Mouse (Mus musculus): Measurements from ENCODE around the gene Olfr329-ps. TPM values are rescaled to one million over a fixed set of nuclear protein-coding genes. Genes with fewer than 3 reads are reported as not detected.
"Not testable (repeated sequence)": the region's sequence is repeated elsewhere in the genome, so short reads cannot be mapped to it uniquely, and the experiment has no call there.

The Olfr329-ps gene
- polyA plus RNA-seq, 1 experiment from 2014 or later: not detected

- not testable (repeated sequence) for H3K4me1 ChIP-seq (ENCODE audit: control insufficient read depth, insufficient read depth, low read length); H3K9me3 ChIP-seq (ENCODE audit: control insufficient read depth, low read depth, low read length); H3K27me3 ChIP-seq (ENCODE audit: control insufficient read depth, insufficient read depth, low read length); H3K4me3 ChIP-seq (ENCODE audit: low read depth, low read length); H3K9ac ChIP-seq (replicated peaks; ENCODE audit: low read depth, low read length); ATAC-seq (ENCODE audit: insufficient number of reproducible peaks, insufficient read depth, low FRiP score, low read depth); H3K4me2 ChIP-seq (replicated peaks; ENCODE audit: low read depth, low read length); H3K27ac ChIP-seq (ENCODE audit: low read length); H3K36me3 ChIP-seq (ENCODE audit: control insufficient read depth, insufficient read depth, low read length)
Measured at GRCm38 (mm10) chr11:58534736-58535135, 11.5 kb downstream of the Olfr329-ps start, which contains the start of gene Olfr330. Gene Olfr330, minus strand, starts transcription at chr11:58534836.

- H3K4me2 ChIP-seq (replicated peaks; ENCODE audit: low read depth, low read length); H3K27ac ChIP-seq (ENCODE audit: low read length); H3K27me3 ChIP-seq (ENCODE audit: control insufficient read depth, insufficient read depth, low read length); H3K4me3 ChIP-seq (ENCODE audit: low read depth, low read length); H3K4me1 ChIP-seq (ENCODE audit: control insufficient read depth, insufficient read depth, low read length); H3K9me3 ChIP-seq (ENCODE audit: control insufficient read depth, low read depth, low read length); H3K9ac ChIP-seq (replicated peaks; ENCODE audit: low read depth, low read length); ATAC-seq (ENCODE audit: insufficient number of reproducible peaks, insufficient read depth, low FRiP score, low read depth); H3K36me3 ChIP-seq (ENCODE audit: control insufficient read depth, insufficient read depth, low read length): not testable (repeated sequence)
- 92% methylated on average over 7 of the region's 9 CpGs for WGBS
Measured at GRCm38 (mm10) chr11:58519756-58520155, 26.5 kb downstream of the Olfr329-ps start.

GRCm38 (mm10) chr11:58518916-58519315 lies 27.3 kb downstream of the Olfr329-ps start:
- H3K4me2 ChIP-seq (replicated peaks; ENCODE audit: low read depth, low read length); H3K4me1 ChIP-seq (ENCODE audit: control insufficient read depth, insufficient read depth, low read length): not testable (repeated sequence)

GRCm38 (mm10) chr11:58509058-58509457 lies 37.2 kb downstream of the Olfr329-ps start:
- not testable (repeated sequence) for H3K4me1 ChIP-seq (ENCODE audit: control insufficient read depth, insufficient read depth, low read length); H3K36me3 ChIP-seq (ENCODE audit: control insufficient read depth, insufficient read depth, low read length); H3K27me3 ChIP-seq (ENCODE audit: control insufficient read depth, insufficient read depth, low read length); H3K9ac ChIP-seq (replicated peaks; ENCODE audit: low read depth, low read length); H3K9me3 ChIP-seq (ENCODE audit: control insufficient read depth, low read depth, low read length); H3K4me2 ChIP-seq (replicated peaks; ENCODE audit: low read depth, low read length); ATAC-seq (ENCODE audit: insufficient number of reproducible peaks, insufficient read depth, low FRiP score, low read depth); H3K27ac ChIP-seq (ENCODE audit: low read length); H3K4me3 ChIP-seq (ENCODE audit: low read depth, low read length)
- 83% methylated on average over 19 of the region's 19 CpGs for WGBS

More at GRCm38 (mm10) chr11:58518916-58519315, 27.3 kb downstream of the Olfr329-ps start:
- not testable (repeated sequence) for H3K36me3 ChIP-seq (ENCODE audit: control insufficient read depth, insufficient read depth, low read length); ATAC-seq (ENCODE audit: insufficient number of reproducible peaks, insufficient read depth, low FRiP score, low read depth); H3K27me3 ChIP-seq (ENCODE audit: control insufficient read depth, insufficient read depth, low read length); H3K27ac ChIP-seq (ENCODE audit: low read length); H3K4me3 ChIP-seq (ENCODE audit: low read depth, low read length); H3K9ac ChIP-seq (replicated peaks; ENCODE audit: low read depth, low read length); H3K9me3 ChIP-seq (ENCODE audit: control insufficient read depth, low read depth, low read length)
- 93% methylated on average over 17 of the region's 18 CpGs for WGBS

GRCm38 (mm10) chr11:58502472-58502871 lies 43.8 kb downstream of the Olfr329-ps start, which contains the start of gene Olfr331:
Gene Olfr331, minus strand, starts transcription at chr11:58502572.
- not testable (repeated sequence) for H3K9me3 ChIP-seq (ENCODE audit: control insufficient read depth, low read depth, low read length); H3K27me3 ChIP-seq (ENCODE audit: control insufficient read depth, insufficient read depth, low read length); H3K27ac ChIP-seq (ENCODE audit: low read length); H3K9ac ChIP-seq (replicated peaks; ENCODE audit: low read depth, low read length); H3K4me2 ChIP-seq (replicated peaks; ENCODE audit: low read depth, low read length); H3K4me1 ChIP-seq (ENCODE audit: control insufficient read depth, insufficient read depth, low read length); H3K36me3 ChIP-seq (ENCODE audit: control insufficient read depth, insufficient read depth, low read length); H3K4me3 ChIP-seq (ENCODE audit: low read depth, low read length); ATAC-seq (ENCODE audit: insufficient number of reproducible peaks, insufficient read depth, low FRiP score, low read depth)

GRCm38 (mm10) chr11:58499290-58499689 lies 46.9 kb downstream of the Olfr329-ps start:
- H3K4me3 ChIP-seq (ENCODE audit: low read depth, low read length): no peak overlapping the region
- no peaks in the 10 kb centered on the region for H3K36me3 ChIP-seq (ENCODE audit: control insufficient read depth, insufficient read depth, low read length)
- ATAC-seq (ENCODE audit: insufficient number of reproducible peaks, insufficient read depth, low FRiP score, low read depth): no peak
- H3K27me3 ChIP-seq (ENCODE audit: control insufficient read depth, insufficient read depth, low read length): no peaks in the 10 kb centered on the region
- H3K4me2 ChIP-seq (replicated peaks; ENCODE audit: low read depth, low read length): no peak overlapping the region
- H3K27ac ChIP-seq (ENCODE audit: low read length): no peak overlapping the region
- H3K9me3 ChIP-seq (ENCODE audit: control insufficient read depth, low read depth, low read length): no peaks in the 10 kb centered on the region
- 41% methylated on average over 3 of the region's 3 CpGs for WGBS
- H3K9ac ChIP-seq (replicated peaks; ENCODE audit: low read depth, low read length): no peak overlapping the region
- no peaks in the 10 kb centered on the region for H3K4me1 ChIP-seq (ENCODE audit: control insufficient read depth, insufficient read depth, low read length)

- no peak overlapping the region for H3K27ac ChIP-seq (ENCODE audit: low read length)
- ATAC-seq (ENCODE audit: insufficient number of reproducible peaks, insufficient read depth, low FRiP score, low read depth): no peak
- no peak overlapping the region for H3K4me3 ChIP-seq (ENCODE audit: low read depth, low read length)
- H3K36me3 ChIP-seq (ENCODE audit: control insufficient read depth, insufficient read depth, low read length): no peaks in the 10 kb centered on the region
- WGBS: 78% methylated on average over 9 of the region's 9 CpGs
- no peaks in the 10 kb centered on the region for H3K9me3 ChIP-seq (ENCODE audit: control insufficient read depth, low read depth, low read length)
- H3K4me1 ChIP-seq (ENCODE audit: control insufficient read depth, insufficient read depth, low read length): no peaks in the 10 kb centered on the region
- H3K27me3 ChIP-seq (ENCODE audit: control insufficient read depth, insufficient read depth, low read length): no peaks in the 10 kb centered on the region
- H3K9ac ChIP-seq (replicated peaks; ENCODE audit: low read depth, low read length): no peak overlapping the region
- H3K4me2 ChIP-seq (replicated peaks; ENCODE audit: low read depth, low read length): no peak overlapping the region
Measured at GRCm38 (mm10) chr11:58498761-58499160, 47.5 kb downstream of the Olfr329-ps start.

GRCm38 (mm10) chr11:58492455-58492854 lies 53.8 kb downstream of the Olfr329-ps start, which contains the start of gene Olfr332:
Gene Olfr332, minus strand, starts transcription at chr11:58492555.
- no peaks in the 10 kb centered on the region for H3K9me3 ChIP-seq (ENCODE audit: control insufficient read depth, low read depth, low read length)
- no peaks in the 10 kb centered on the region for H3K4me1 ChIP-seq (ENCODE audit: control insufficient read depth, insufficient read depth, low read length)
- ATAC-seq (ENCODE audit: insufficient number of reproducible peaks, insufficient read depth, low FRiP score, low read depth): no peak
- WGBS: 71% methylated on average over 2 of the region's 2 CpGs
- no peaks in the 10 kb centered on the region for H3K36me3 ChIP-seq (ENCODE audit: control insufficient read depth, insufficient read depth, low read length)
- no peaks in the 10 kb centered on the region for H3K27me3 ChIP-seq (ENCODE audit: control insufficient read depth, insufficient read depth, low read length)
- H3K9ac ChIP-seq (replicated peaks; ENCODE audit: low read depth, low read length): no peak within 1 kb of the TSS
- no peak within 1 kb of the TSS for H3K4me3 ChIP-seq (ENCODE audit: low read depth, low read length)
- no peak within 1 kb of the TSS for H3K4me2 ChIP-seq (replicated peaks; ENCODE audit: low read depth, low read length)
- H3K27ac ChIP-seq (ENCODE audit: low read length): no peak within 1 kb of the TSS
